Mouse (Mus musculus) adrenal gland, postnatal 25 days (tissue): ENCODE measurements around the gene Phlda1. TPM values are rescaled to one million over a fixed set of nuclear protein-coding genes. Genes with fewer than 3 reads are reported as not detected.
A peak's percentile ranks its signal among the peaks of the same experiment; 100 is the strongest.

ENCODE experiments used
- DNase-seq: peaks from one replicate; pipeline ENCODE4 v3.0.0; 2021; ENCODE audit warnings: mixed read lengths
- total RNA-seq: library from RNA; stranded (reverse); gene quantifications from 2 replicates; pipeline ENCODE4 v1.2.3, GENCODE M21; 2021

The Phlda1 gene
- total RNA-seq, 1 experiment from 2014 or later, result 75.2 TPM

GRCm38 (mm10) chr10:111528283-111528682 lies 22.2 kb downstream of the Phlda1 start:
- no peak for DNase-seq

GRCm38 (mm10) chr10:111530398-111530797 lies 24.3 kb downstream of the Phlda1 start:
- DNase-seq, result no peak

GRCm38 (mm10) chr10:111534691-111535090 lies 28.6 kb downstream of the Phlda1 start:
- no peak for DNase-seq

- no peak for DNase-seq
These were observed 31.3 kb downstream of the Phlda1 start for GRCm38 (mm10) chr10:111537410-111537809.

GRCm38 (mm10) chr10:111539724-111540324 lies 33.7 kb downstream of the Phlda1 start:
- DNase-seq, result no peak

GRCm38 (mm10) chr10:111540678-111541077 lies 34.6 kb downstream of the Phlda1 start:
- no peak for DNase-seq

GRCm38 (mm10) chr10:111543106-111543505 lies 37.0 kb downstream of the Phlda1 start:
- no peak for DNase-seq

- DNase-seq, result peak; percentile 43
These were observed 37.7 kb downstream of the Phlda1 start for GRCm38 (mm10) chr10:111543781-111544260.

- DNase-seq, result no peak
These were observed 38.2 kb downstream of the Phlda1 start for GRCm38 (mm10) chr10:111544311-111544710.

- no peak for DNase-seq
These were observed 39.6 kb downstream of the Phlda1 start for GRCm38 (mm10) chr10:111545648-111546047.

- DNase-seq, result peak; percentile 14
These were observed 41.8 kb downstream of the Phlda1 start for GRCm38 (mm10) chr10:111547881-111548372.

- peak; percentile 16 for DNase-seq
These were observed 44.1 kb downstream of the Phlda1 start for GRCm38 (mm10) chr10:111550075-111550695.

- no peak for DNase-seq
These were observed 47.6 kb downstream of the Phlda1 start for GRCm38 (mm10) chr10:111553695-111554094.

GRCm38 (mm10) chr10:111554651-111555050 lies 48.6 kb downstream of the Phlda1 start:
- no peak for DNase-seq

- DNase-seq, result no peak
These were observed 52.1 kb downstream of the Phlda1 start for GRCm38 (mm10) chr10:111558211-111558610.

Other genes with a start within 250 kb of the Phlda1 start
- gene Bbs10, start 207.6 kb upstream of the Phlda1 start, total RNA-seq, result 7.8 and 10.1 TPM in 2 replicates
- 150 and 162 TPM in 2 replicates for gene Nap1l1, start 33.1 kb upstream of the Phlda1 start, total RNA-seq